Mouse (Mus musculus) pancreas, adult 10 weeks (tissue): Measurements from ENCODE around the gene Syp. TPM values are rescaled to one million over a fixed set of nuclear protein-coding genes. Genes with fewer than 3 reads are reported as not detected.

Experiments used
- polyA plus RNA-seq: library from polyadenylated mRNA; stranded (reverse); fragments of 350-450 nt; fragmentation: Illumina TruSeq; extraction: RNeasy Lipid Tissue Mini Kit (QIAGEN cat#74804); gene quantifications from one replicate; pipeline ENCODE4 v1.2.3, GENCODE M21; 2015; ENCODE audit warnings: low read depth, low replicate concordance; ENCODE audit not compliant: insufficient read depth

The Syp gene
- polyA plus RNA-seq, result 7.2 TPM

DNA sequence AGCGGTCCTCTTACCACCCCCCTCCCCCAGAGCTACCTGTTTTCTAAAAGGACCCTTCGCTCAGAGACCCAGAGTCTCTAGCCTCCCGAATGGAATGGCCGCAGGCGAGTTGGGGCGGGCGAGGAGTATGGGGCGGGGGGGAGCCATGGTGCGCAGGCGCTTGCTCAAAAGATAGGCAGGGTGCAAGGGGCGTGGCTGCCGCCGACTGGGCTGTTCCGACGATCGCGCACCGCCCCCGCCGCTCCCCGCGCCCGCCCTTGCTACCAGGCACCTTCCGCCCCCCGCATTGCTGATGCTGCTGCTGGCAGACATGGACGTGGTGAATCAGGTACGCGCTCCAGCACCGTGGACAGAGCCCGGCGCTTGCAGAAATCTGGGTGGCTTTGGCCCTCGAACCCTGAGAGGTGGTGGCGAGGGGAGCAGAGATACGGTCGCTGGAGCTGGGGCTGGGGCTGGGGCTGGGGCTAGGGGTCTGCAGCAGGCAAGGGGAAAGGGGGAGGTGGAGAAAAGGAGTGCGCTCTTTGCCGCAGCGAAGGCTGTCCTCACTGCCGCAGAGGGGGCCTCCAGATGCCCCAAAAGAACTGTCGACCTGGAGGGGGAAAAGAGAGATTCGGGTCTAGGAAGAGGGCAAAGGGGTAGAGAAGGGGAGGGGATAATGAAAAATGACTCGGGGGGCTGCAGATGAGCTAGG, at the start of gene Syp:
Gene Syp (plus strand): TSS at position 71 of the 691 bp plus-strand sequence.

DNA sequence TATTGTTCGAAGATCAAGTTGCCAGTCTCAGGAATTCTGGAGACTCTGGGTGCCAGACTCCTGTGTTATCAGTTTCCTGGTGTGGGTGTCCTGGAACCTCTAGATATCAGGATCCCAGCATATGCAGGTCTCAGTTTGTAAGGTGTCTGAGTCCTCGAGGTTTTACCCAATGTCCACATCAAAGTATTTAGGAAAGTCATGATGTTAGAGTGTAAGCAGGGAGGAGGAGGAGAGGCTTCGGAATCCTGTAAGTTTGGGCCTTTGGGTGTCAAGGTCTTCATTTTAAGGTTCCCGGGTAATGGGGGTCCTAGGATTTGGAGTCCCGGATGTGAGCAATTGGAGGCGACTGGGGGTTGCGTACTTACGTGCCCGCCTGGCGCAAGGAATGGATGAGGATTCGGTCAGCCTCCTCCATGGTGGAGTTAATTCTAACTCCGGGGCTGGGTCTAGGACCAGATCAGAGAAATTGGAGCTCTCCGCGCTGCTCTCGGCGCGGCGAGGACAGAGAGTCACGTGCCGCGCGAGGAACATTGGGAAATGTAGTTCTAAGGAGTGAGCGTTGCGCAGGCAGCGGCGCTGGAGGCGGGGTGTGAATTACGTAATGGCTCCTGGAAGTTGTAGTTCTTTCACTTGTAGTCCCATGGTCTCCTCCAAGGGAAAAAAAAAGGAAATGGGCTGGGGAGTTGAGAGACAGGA, 33.2 kb upstream of the Syp start, which contains the start of gene Ccdc22:
Gene Ccdc22 (minus strand): TSS at position 639 of the 696 bp plus-strand sequence.

DNA sequence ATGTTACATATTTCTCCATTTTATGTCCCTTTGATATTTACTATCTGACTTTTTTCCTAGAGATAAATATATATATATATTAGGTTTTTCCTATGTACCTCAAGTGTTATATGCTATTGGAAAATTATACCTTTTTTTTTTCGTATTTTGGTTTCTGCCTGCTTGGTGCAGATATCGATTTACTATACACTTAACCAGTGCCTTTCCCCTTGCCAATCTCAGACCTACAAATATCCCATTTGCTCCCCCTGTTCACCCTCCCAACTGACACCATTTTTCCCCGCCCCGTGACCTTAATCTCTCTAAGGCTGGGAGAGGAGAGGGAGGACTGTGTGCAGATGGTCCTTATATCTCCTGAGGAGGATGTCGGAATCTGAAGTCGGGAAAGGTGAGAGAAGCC, 31.5 kb upstream of the Syp start, which contains the start of gene Cacna1f:
Gene Cacna1f (plus strand): TSS at position 301 of the 400 bp plus-strand sequence.

DNA sequence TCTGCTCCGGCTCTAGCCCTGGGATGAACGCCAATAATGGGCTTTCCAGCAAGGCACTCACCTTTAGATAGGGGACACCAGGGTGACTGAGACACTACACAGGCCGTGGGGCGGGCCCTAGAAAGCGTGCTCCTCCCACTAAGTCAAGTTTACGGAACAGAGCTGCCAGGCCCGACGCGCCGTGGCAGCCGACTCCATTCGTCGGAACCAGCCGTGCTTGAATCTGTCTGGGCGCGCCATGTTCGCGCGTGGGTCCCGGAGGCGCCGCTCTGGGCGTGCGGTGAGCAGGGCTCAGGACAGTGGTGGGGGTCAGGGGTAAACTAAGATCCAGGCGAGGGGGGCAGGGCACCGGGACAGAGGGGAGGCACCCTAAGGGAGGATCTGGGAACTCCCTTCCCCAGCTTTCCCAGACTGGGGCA, 19.0 kb downstream of the Syp start, which contains the start of gene Prickle3:
Gene Prickle3 (plus strand): TSS at position 40 of the 419 bp plus-strand sequence.

DNA sequence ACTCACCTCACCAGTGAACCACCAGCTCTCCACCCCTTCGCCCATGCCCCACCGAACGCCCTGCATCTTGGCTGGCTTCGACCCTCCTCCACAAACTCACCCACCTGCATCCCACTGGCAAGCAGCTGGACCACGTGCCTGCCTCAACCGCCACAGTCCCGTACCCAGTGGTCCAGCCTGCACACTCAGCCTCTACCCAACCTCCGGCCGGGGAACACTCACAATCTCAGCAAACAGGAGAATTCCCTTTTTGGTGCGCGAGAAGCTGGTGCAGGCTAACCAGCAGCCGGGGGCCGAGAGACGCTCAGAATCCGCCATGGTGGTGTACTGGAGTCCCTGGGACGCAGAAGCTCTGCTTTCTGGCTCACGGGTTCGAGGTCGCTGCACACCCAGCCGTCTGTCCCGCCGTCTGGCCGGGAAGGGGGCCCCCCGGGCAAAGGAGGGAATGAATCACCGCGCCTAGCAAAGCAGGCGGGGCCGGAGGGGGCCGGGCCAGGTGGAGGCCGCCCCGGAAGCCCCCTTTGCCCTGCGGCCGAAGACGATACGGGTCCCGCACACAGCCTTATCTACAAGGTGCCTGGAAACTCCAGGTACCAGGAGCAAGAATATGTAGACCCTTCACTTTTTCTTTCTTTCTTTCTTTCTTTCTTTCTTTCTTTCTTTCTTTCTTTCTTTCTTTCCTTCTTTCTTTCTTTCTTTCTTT, 32.8 kb downstream of the Syp start, which contains the start of gene Plp2:
Gene Plp2 (minus strand): TSS at position 470 of the 703 bp plus-strand sequence.

DNA sequence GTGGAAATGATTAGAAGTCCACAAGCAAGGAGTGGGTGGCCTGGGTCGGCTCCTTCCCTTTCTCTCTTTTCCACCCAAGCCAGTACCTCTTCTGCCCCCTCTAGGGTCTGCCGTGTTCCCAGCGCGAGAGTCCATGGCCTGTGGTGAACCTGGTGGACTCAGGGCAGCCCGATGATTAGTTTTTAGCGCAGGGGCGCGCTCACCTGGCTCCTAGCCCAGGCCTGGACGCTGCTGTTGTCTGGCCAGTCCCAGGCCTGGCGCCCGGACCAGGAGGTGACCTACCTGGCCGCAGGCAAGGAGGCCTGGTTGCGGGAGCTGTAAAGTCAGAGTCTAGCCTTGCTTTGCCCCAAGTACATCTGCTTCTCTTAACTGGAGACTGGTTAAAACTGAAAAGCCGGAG, 42.6 kb downstream of the Syp start, which contains the start of gene Magix:
Gene Magix (minus strand): TSS at position 388 of the 400 bp plus-strand sequence.

DNA sequence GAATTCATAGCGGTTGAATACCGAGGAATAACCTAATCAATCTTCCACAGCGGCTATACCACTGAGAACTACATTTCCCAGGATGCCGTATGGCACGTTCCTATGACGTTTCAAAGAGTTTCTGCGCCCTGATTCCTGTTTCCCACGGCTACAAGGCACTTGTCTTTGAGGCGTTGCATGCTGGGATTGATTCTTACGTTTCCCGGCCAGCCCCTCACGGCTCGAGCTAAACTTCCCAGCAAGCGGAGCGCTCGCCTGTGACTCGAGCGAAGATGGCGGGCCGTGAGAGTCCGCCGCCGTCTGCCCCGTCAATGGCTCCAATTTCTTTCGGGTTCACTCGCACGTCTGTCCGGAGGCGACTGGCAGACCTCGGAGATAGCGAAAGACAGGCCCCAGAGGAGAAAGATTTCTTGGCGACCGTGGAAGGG, 58.7 kb downstream of the Syp start, which contains the start of gene Gpkow:
Gene Gpkow (plus strand): TSS at position 178 of the 428 bp plus-strand sequence.

Other genes with a start within 250 kb of the Syp start
- not detected for gene Foxp3, start 64.8 kb upstream of the Syp start, polyA plus RNA-seq
- gene Ppp1r3f, start 64.2 kb upstream of the Syp start, polyA plus RNA-seq, result not detected
- gene Ccdc22, start 33.0 kb upstream of the Syp start, polyA plus RNA-seq, result 6.4 TPM
- not detected for gene Cacna1f, start 31.4 kb upstream of the Syp start, polyA plus RNA-seq
- 4.9 TPM for gene Prickle3, start 18.8 kb downstream of the Syp start, polyA plus RNA-seq
- gene Plp2, start 32.9 kb downstream of the Syp start, polyA plus RNA-seq, result 31.6 TPM
- gene Magix, start 42.8 kb downstream of the Syp start, polyA plus RNA-seq, result 3.1 TPM
- 6.6 TPM for gene Gpkow, start 58.7 kb downstream of the Syp start, polyA plus RNA-seq
- gene Wdr45, start 75.9 kb downstream of the Syp start, polyA plus RNA-seq, result 23.7 TPM
- not detected for gene Gm45208, start 83.8 kb downstream of the Syp start, polyA plus RNA-seq
- gene Praf2, start 90.0 kb downstream of the Syp start, polyA plus RNA-seq, result 8.7 TPM
- 2.0 TPM for gene Ccdc120, start 112.4 kb downstream of the Syp start, polyA plus RNA-seq
- 7.8 TPM for gene Tfe3, start 124.1 kb downstream of the Syp start, polyA plus RNA-seq
- gene Gripap1, start 151.3 kb downstream of the Syp start, polyA plus RNA-seq, result 41.2 TPM
- 1.8 TPM for gene Kcnd1, start 183.8 kb downstream of the Syp start, polyA plus RNA-seq
- 25.1 TPM for gene Otud5, start 202.9 kb downstream of the Syp start, polyA plus RNA-seq
- 4.9 TPM for gene Pim2, start 239.8 kb downstream of the Syp start, polyA plus RNA-seq
- gene Slc35a2, start 245.6 kb downstream of the Syp start, polyA plus RNA-seq, result 10.3 TPM